Mouse (Mus musculus) G1E-ER4 (cell line): ENCODE results near the gene Nhej1. TPM values are rescaled to one million over a fixed set of nuclear protein-coding genes. Genes with fewer than 3 reads are reported as not detected.
A peak's percentile ranks its signal among the peaks of the same experiment; 100 is the strongest.

ENCODE experiments used
- GATA1 ChIP-seq: IDR thresholded peaks from one replicate; pipeline ENCODE4 v1.8.0; 2012; ENCODE audit warnings: low read length, inconsistent platforms
- polyA plus RNA-seq: library from polyadenylated mRNA; stranded (reverse); fragments of >175 nt; gene quantifications from 2 replicates; pipeline ENCODE4 v1.2.3, GENCODE M21; 2012

The Nhej1 gene
- polyA plus RNA-seq, 1 experiment = 0.24 TPM

- TF ChIP-seq GATA1 = no peak
These were observed 102.8 kb downstream of the Nhej1 start for GRCm38 (mm10) chr1:75022216-75022615.

DNA sequence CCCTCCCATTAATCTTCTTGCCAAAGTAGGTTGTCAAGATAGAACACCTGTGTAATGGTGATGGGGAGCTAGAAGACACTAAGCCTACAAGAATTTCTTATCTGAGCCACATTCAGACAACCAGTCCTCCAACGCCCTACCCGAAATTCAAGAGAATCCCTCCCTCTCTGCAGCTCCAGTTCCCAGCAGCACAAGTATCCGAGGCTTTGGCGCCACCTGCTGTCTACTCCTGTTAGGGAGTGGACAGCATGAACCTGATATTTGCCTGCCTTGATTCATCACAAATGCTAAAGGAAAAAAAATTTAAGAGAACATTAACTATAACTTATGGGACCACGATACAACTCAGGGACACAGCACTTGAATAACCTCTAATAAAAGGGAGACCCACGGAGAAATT is 108.2 kb downstream of the Nhej1 start:
- no peak for TF ChIP-seq GATA1

DNA sequence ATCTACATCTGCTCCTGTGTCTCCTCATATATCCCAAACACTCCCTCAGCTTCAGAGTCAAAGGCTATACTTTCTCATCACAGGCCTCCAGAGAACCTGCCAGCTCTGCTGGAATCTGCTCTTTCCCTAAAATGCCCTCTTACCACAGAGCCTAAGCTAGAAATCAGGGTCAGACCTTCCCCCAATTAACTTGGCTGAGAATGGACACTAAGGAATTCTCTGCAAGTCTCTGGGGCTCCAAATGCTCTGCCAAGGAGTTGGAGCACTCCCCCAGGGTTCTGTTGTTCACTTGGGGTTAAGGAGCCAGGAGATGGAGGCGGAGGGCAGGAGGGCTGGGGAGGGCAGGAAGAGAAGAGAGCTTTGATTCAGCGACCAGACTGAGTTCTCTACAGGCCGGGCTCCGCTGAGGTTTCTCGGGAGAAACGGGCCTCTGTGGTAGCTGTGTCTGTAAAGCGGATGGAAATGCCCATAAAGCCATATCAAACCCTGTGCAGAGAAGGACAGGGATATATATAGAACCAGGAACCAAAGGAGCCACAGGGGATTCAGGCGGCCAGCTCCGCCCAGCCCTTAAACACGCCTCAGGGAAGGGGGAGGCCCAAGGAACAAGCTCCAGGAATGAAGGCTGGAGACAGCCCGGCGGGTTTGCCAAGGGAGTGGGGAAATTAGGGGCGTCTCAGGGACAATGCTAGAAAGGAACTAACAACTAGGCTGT is 109.3 kb downstream of the Nhej1 start:
- TF ChIP-seq GATA1 = no peak

- no peak for TF ChIP-seq GATA1
These were observed 110.7 kb downstream of the Nhej1 start for GRCm38 (mm10) chr1:75014210-75014845.

DNA sequence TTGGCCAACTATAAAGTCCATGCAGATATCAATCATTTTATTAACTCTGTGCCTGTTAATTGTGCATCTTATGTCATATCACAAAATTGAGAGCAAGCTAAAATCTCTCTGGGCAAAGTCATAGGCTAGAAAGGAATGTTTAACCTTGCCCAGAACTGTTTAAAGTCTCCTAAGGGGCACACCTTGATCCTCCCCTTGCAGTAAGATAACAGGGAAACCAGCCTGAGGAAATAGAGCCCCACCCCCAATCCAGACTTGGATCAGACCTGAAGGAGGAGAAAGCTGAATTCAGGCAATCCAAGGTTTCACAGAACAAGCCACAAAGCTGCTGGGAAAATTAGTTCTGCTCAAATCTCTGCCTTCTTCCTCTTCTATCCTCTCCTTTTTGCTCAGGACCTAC is 114.2 kb downstream of the Nhej1 start:
- no peak for TF ChIP-seq GATA1

GRCm38 (mm10) chr1:75010203-75010602 is 114.8 kb downstream of the Nhej1 start:
- no peak for TF ChIP-seq GATA1

DNA sequence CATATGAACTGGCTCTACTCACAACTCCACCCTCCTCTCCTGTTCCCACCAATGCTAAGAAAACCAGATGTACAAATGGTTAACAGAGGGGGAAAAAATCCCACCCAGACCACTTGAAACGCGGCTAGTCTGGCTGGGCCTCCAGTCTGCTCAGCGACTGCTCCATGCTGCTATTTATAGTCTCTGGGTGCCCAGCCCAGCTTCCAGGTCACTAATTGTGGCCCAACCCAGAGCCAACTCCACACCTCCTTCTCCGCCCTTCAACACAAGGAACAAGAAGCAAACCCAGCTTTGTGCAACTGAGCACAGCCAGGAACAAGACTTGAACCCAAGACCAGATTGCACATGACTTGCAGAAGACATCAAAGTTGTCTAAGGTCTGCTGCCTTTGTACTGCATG is 119.0 kb downstream of the Nhej1 start:
- no peak for TF ChIP-seq GATA1

DNA sequence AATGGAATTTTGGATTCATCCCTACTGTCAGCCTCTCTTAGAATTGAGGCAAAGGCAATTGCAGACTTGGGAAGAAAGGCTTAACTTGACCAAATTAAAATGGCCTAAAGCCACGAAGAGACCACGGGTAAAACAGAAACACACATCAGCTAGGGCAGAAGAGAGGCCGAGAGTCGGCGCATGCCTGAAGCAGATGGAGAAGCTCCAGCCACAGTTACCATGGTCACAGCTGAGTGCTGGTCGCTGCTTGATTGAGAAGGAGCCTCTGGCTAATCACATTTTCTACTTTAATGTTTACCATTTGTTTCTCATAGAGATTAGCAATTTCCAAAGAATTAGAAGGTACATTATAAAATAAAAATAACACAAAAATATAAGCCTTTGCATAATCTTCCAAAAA is 123.8 kb downstream of the Nhej1 start:
- TF ChIP-seq GATA1 = no peak

DNA sequence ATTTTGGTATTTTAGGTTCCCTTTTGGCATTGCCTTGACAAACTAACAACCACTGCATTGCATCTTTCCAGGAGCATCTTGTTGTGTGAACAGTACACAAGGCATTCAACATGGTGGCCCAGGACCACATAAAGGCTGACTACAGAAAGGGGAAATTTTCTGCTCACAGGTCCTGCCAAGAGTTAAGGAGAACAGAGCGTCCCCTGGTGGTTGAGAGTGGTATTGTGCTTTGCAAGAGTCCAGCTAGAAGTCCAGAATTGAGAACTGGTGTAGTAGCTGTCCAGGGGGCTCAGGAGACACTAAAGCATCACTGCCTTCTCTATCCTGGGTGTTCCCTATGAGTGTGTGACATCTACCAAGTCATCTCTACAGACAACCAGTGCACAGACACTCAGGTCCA is 124.5 kb downstream of the Nhej1 start:
- no peak for TF ChIP-seq GATA1

GRCm38 (mm10) chr1:74999173-74999572 is 125.8 kb downstream of the Nhej1 start:
- TF ChIP-seq GATA1 = peak; percentile 65

- no peak for TF ChIP-seq GATA1
These were observed 127.8 kb downstream of the Nhej1 start for GRCm38 (mm10) chr1:74997231-74997630.

GRCm38 (mm10) chr1:74977001-74977400 is 148.0 kb downstream of the Nhej1 start:
- no peak for TF ChIP-seq GATA1

GRCm38 (mm10) chr1:74975936-74976335 is 149.1 kb downstream of the Nhej1 start:
- no peak for TF ChIP-seq GATA1

DNA sequence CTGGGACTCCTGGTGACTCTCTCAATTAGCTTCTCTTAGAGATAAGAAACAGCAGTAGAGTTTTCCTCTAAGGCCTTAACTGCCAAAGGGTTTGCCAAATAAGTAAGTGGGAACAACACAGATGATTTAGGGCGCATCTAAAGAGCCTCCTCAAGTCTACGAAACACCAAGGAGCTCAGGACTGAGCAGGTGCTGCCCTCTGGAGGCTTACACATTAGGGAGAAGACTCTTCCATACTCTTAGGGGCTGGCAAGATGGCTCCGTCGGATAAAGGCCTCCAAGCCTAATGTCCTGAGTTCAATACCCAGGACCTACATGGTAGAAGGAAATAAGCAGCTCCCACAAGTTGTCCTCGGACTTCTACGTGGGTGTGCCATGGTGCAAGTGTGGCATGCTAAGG is 151.4 kb downstream of the Nhej1 start:
- no peak for TF ChIP-seq GATA1

- TF ChIP-seq GATA1 = no peak
These were observed 153.5 kb downstream of the Nhej1 start for GRCm38 (mm10) chr1:74971353-74972050.

GRCm38 (mm10) chr1:74967962-74968580 is 156.9 kb downstream of the Nhej1 start:
- TF ChIP-seq GATA1 = no peak

- no peak for TF ChIP-seq GATA1
These were observed 160.3 kb downstream of the Nhej1 start for GRCm38 (mm10) chr1:74964494-74965215.
